Mouse (Mus musculus): ENCODE measurements around the gene Kcnb1. TPM values are rescaled to one million over a fixed set of nuclear protein-coding genes. Genes with fewer than 3 reads are reported as not detected.

The Kcnb1 gene
- polyA plus RNA-seq, 1 experiment from 2014 or later, result 1.7 TPM

DNA sequence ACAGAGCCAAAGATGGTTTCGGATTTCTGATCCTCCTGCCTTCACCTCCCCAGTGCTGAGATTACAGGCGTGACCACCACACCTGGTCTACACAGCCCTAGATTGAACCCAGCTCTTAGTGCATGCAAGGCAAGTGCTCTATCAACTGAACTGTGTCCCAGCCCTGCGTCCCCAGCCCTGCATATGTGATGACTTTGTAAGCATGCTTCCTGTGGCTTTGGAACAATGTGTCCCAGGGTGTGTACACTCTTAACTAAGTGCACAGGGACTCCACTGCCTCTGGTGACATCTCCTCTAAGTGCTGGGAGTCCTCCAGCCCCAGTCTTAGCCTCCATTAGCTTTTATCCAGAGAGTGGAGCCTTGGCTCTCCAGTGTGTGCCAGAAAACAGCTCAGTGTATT lies 3.4 kb upstream of the Kcnb1 start:
- ATAC-seq (ENCODE audit: insufficient read depth, low FRiP score), result no peak
- peaks cover 16% of the 10 kb centered on the region for H3K4me1 ChIP-seq (ENCODE audit: control insufficient read depth, insufficient read depth, low read length)
- no peak overlapping the region for H3K4me3 ChIP-seq (replicated peaks; ENCODE audit: low read length)
- H3K9me3 ChIP-seq (replicated peaks; ENCODE audit: control insufficient read depth, low read length), result no peaks in the 10 kb centered on the region
- no peak overlapping the region for H3K27ac ChIP-seq (ENCODE audit: low read length)
- H3K27me3 ChIP-seq (ENCODE audit: control insufficient read depth, insufficient read depth, low read length), result peaks cover 24% of the 10 kb centered on the region
- WGBS, result 76% methylated on average over 3 of the region's 3 CpGs
- H3K4me2 ChIP-seq (ENCODE audit: low read depth, low read length), result no peak overlapping the region
- no peaks in the 10 kb centered on the region for H3K36me3 ChIP-seq (ENCODE audit: control insufficient read depth, insufficient read depth, low read length)
- H3K9ac ChIP-seq (ENCODE audit: low read length), result no peak overlapping the region

GRCm38 (mm10) chr2:167189291-167190075 lies 472 bp downstream of the Kcnb1 start:
- H3K36me3 ChIP-seq (ENCODE audit: control insufficient read depth, insufficient read depth, low read length), result no peaks in the 10 kb centered on the region
- H3K9me3 ChIP-seq (replicated peaks; ENCODE audit: control insufficient read depth, low read length), result no peaks in the 10 kb centered on the region
- H3K27me3 ChIP-seq (ENCODE audit: control insufficient read depth, insufficient read depth, low read length), result peaks cover 31% of the 10 kb centered on the region
- H3K4me3 ChIP-seq (replicated peaks; ENCODE audit: low read length), result peak overlapping the region; percentile 55
- H3K27ac ChIP-seq (ENCODE audit: low read length), result peak overlapping the region; percentile 62
- peaks cover 21% of the 10 kb centered on the region for H3K4me1 ChIP-seq (ENCODE audit: control insufficient read depth, insufficient read depth, low read length)
- H3K4me2 ChIP-seq (ENCODE audit: low read depth, low read length), result peak overlapping the region; percentile 72
- peak overlapping the region; percentile 70 for H3K9ac ChIP-seq (ENCODE audit: low read length)
- ATAC-seq (ENCODE audit: insufficient read depth, low FRiP score), result peak; percentile 38; the same call in 1 of the 2 replicates
- 1% methylated on average over 67 of the region's 91 CpGs for WGBS

- no peaks in the 10 kb centered on the region for H3K36me3 ChIP-seq (ENCODE audit: control insufficient read depth, insufficient read depth, low read length)
- H3K4me3 ChIP-seq (replicated peaks; ENCODE audit: low read length), result peak overlapping the region; percentile 55
- H3K9me3 ChIP-seq (replicated peaks; ENCODE audit: control insufficient read depth, low read length), result no peaks in the 10 kb centered on the region
- peak overlapping the region; percentile 72 for H3K4me2 ChIP-seq (ENCODE audit: low read depth, low read length)
- peaks cover 21% of the 10 kb centered on the region for H3K4me1 ChIP-seq (ENCODE audit: control insufficient read depth, insufficient read depth, low read length)
- H3K9ac ChIP-seq (ENCODE audit: low read length), result peak overlapping the region; percentile 31; the same call in 1 of the 2 replicates
- peaks cover 31% of the 10 kb centered on the region for H3K27me3 ChIP-seq (ENCODE audit: control insufficient read depth, insufficient read depth, low read length)
- ATAC-seq (ENCODE audit: insufficient read depth, low FRiP score), result peak; percentile 84; the same call in 1 of the 2 replicates
- 12% methylated on average over 66 of the region's 83 CpGs for WGBS
- peak overlapping the region; percentile 62; the same call in 1 of the 2 replicates for H3K27ac ChIP-seq (ENCODE audit: low read length)
Measured at GRCm38 (mm10) chr2:167188315-167189207, 1.4 kb downstream of the Kcnb1 start.

DNA sequence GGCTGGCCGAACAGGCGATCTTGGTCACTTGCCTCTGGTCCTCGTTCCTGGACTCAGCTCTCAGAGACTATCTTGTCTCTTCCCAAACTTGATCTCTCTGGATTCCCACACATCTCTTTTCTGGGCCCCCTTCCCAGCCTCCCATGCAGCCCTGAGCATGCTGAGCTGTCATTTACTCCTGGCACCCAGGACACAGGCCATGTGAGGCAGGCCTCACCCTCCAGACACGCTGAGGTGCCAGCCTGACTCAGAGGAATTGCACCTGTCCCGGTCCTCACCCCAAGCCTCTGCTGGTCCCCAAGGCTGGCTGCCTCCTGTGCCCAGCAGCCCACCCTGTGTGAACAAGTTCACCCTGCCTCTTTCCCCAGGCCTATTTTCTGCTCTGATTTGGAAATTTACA lies 2.8 kb downstream of the Kcnb1 start:
- no peaks in the 10 kb centered on the region for H3K9me3 ChIP-seq (replicated peaks; ENCODE audit: control insufficient read depth, low read length)
- H3K4me3 ChIP-seq (replicated peaks; ENCODE audit: low read length), result no peak overlapping the region
- H3K9ac ChIP-seq (ENCODE audit: low read length), result no peak overlapping the region
- peaks cover 31% of the 10 kb centered on the region for H3K27me3 ChIP-seq (ENCODE audit: control insufficient read depth, insufficient read depth, low read length)
- H3K36me3 ChIP-seq (ENCODE audit: control insufficient read depth, insufficient read depth, low read length), result no peaks in the 10 kb centered on the region
- peaks cover 21% of the 10 kb centered on the region for H3K4me1 ChIP-seq (ENCODE audit: control insufficient read depth, insufficient read depth, low read length)
- H3K4me2 ChIP-seq (ENCODE audit: low read depth, low read length), result no peak overlapping the region
- no peak for ATAC-seq (ENCODE audit: insufficient read depth, low FRiP score)
- 68% methylated on average over 5 of the region's 5 CpGs for WGBS
- no peak overlapping the region for H3K27ac ChIP-seq (ENCODE audit: low read length)

GRCm38 (mm10) chr2:167186544-167186943 lies 3.4 kb downstream of the Kcnb1 start:
- Histone ChIP-seq H3K27ac (ENCODE audit: low read length) (no peak overlapping the region), H3K4me3 (replicated peaks; ENCODE audit: low read length) (no peak overlapping the region), H3K4me2 (ENCODE audit: low read depth, low read length) (no peak overlapping the region), H3K9ac (ENCODE audit: low read length) (no peak overlapping the region), H3K27me3 (ENCODE audit: control insufficient read depth, insufficient read depth, low read length) (peaks cover 31% of the 10 kb centered on the region), H3K36me3 (ENCODE audit: control insufficient read depth, insufficient read depth, low read length) (no peaks in the 10 kb centered on the region), H3K9me3 (replicated peaks; ENCODE audit: control insufficient read depth, low read length) (no peaks in the 10 kb centered on the region), H3K4me1 (ENCODE audit: control insufficient read depth, insufficient read depth, low read length) (peaks cover 21% of the 10 kb centered on the region)
- no peak for ATAC-seq (ENCODE audit: insufficient read depth, low FRiP score)
- WGBS, result 46% methylated on average over 10 of the region's 10 CpGs

- H3K9me3 ChIP-seq (replicated peaks; ENCODE audit: control insufficient read depth, low read length), result no peaks in the 10 kb centered on the region
- no peak for ATAC-seq (ENCODE audit: insufficient read depth, low FRiP score)
- H3K9ac ChIP-seq (ENCODE audit: low read length), result no peak overlapping the region
- H3K4me3 ChIP-seq (replicated peaks; ENCODE audit: low read length), result no peak overlapping the region
- no peaks in the 10 kb centered on the region for H3K36me3 ChIP-seq (ENCODE audit: control insufficient read depth, insufficient read depth, low read length)
- H3K4me2 ChIP-seq (ENCODE audit: low read depth, low read length), result no peak overlapping the region
- WGBS, result 52% methylated on average over 13 of the region's 13 CpGs
- peaks cover 21% of the 10 kb centered on the region for H3K4me1 ChIP-seq (ENCODE audit: control insufficient read depth, insufficient read depth, low read length)
- peaks cover 29% of the 10 kb centered on the region for H3K27me3 ChIP-seq (ENCODE audit: control insufficient read depth, insufficient read depth, low read length)
- no peak overlapping the region for H3K27ac ChIP-seq (ENCODE audit: low read length)
Measured at GRCm38 (mm10) chr2:167186003-167186402, 4.0 kb downstream of the Kcnb1 start.

DNA sequence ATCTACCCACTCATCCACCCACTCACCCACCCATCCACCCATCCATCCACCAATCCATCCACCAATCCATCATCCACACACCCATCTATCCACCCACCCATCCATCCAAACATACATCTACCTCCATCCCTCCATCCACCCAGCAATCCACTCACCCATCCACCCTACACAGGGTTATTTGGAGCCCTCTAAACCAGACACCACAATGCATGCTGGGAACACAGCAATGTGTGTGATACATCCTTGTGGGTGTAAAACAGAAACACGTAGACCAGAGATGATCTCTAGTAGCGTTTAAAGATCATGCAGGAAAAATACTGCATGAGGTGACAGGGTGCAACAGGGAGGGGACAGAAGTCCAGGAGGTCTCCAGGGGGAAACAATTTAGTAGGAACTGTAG lies 4.5 kb downstream of the Kcnb1 start:
- Histone ChIP-seq H3K27me3 (ENCODE audit: control insufficient read depth, insufficient read depth, low read length) (peaks cover 24% of the 10 kb centered on the region), H3K9ac (ENCODE audit: low read length) (no peak overlapping the region), H3K27ac (ENCODE audit: low read length) (no peak overlapping the region), H3K36me3 (ENCODE audit: control insufficient read depth, insufficient read depth, low read length) (no peaks in the 10 kb centered on the region), H3K9me3 (replicated peaks; ENCODE audit: control insufficient read depth, low read length) (no peaks in the 10 kb centered on the region), H3K4me2 (ENCODE audit: low read depth, low read length) (no peak overlapping the region), H3K4me1 (ENCODE audit: control insufficient read depth, insufficient read depth, low read length) (peaks cover 19% of the 10 kb centered on the region), H3K4me3 (replicated peaks; ENCODE audit: low read length) (no peak overlapping the region)
- WGBS, result 88% methylated on average over 2 of the region's 2 CpGs
- ATAC-seq (ENCODE audit: insufficient read depth, low FRiP score), result no peak

DNA sequence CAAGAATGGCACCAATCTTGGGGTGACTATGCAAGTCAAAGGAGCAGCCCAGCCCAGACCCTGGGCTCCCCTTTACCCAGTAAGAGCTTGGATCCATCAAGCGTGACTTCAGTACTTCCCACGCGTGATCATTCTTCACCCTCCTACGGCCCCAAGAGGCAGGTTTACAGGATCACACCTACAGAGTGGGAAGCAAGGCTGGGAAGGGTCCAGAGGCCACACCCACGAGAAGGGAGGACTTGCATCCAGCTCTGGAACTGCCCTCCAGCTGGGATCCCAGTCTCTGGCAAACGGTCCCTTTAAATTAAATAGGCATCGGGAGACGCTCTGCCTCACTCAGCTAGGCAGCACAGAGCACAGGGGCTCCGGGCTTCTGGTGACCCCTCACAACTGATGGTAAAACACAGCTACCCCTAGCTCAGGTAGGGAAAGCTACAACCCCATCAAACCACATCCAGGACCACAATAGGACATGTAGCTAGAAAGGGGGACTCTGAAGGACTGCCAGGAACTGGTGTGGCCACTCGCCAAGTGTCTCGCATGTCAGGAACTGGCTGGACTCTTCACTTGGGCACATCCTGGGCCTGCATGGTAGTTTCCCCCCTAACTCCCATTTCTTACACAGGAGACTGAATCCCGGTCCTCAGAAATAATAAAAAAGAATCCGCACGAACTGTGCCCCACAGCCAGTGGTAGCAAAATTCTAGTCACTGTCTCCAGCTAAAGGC lies 8.1 kb downstream of the Kcnb1 start:
- peaks cover 8% of the 10 kb centered on the region; the same call in 1 of the 2 replicates for H3K4me1 ChIP-seq (ENCODE audit: control insufficient read depth, insufficient read depth, low read length)
- no peak overlapping the region for H3K4me3 ChIP-seq (replicated peaks; ENCODE audit: low read length)
- H3K27ac ChIP-seq (ENCODE audit: low read length), result no peak overlapping the region
- H3K36me3 ChIP-seq (ENCODE audit: control insufficient read depth, insufficient read depth, low read length), result no peaks in the 10 kb centered on the region
- no peak overlapping the region for H3K4me2 ChIP-seq (ENCODE audit: low read depth, low read length)
- WGBS, result 78% methylated on average over 14 of the region's 14 CpGs
- H3K9ac ChIP-seq (ENCODE audit: low read length), result no peak overlapping the region
- no peak for ATAC-seq (ENCODE audit: insufficient read depth, low FRiP score)
- H3K9me3 ChIP-seq (replicated peaks; ENCODE audit: control insufficient read depth, low read length), result no peaks in the 10 kb centered on the region
- no peaks in the 10 kb centered on the region; the same call in 1 of the 2 replicates for H3K27me3 ChIP-seq (ENCODE audit: control insufficient read depth, insufficient read depth, low read length)

Measured in stomach, embryonic 16.5 days (tissue).